Mouse (Mus musculus) lung, postnatal 0 days (tissue): ENCODE measurements at regions not wholly inside any gene's neighbourhood (a gene's known extent, or its start where the extent isn't known, plus 50 kb on each side); places are given as distances from the start of the nearest gene placed in this dataset.

Source experiments
- CTCF ChIP-seq: IDR thresholded peaks from 2 replicates; pipeline ENCODE4 v1.5.1; 2016; ENCODE audit warnings: antibody characterized with exemption, mild to moderate bottlenecking
- EP300 ChIP-seq: IDR thresholded peaks from 2 replicates; pipeline ENCODE4 v1.6.1; 2016; ENCODE audit warnings: antibody characterized with exemption, mild to moderate bottlenecking, control low read depth

- TF ChIP-seq CTCF (no peak), EP300 (no peak)
Observed at GRCm38 (mm10) chr2:159054451-159054850, 259.8 kb downstream of the Dhx35 start.
